Mouse (Mus musculus) myocyte (in vitro differentiated cells): Measurements from ENCODE around the gene Zfp382. TPM values are rescaled to one million over a fixed set of nuclear protein-coding genes. Genes with fewer than 3 reads are reported as not detected.
"Not testable (repeated sequence)": the region's sequence is repeated elsewhere in the genome, so short reads cannot be mapped to it uniquely, and the experiment has no call there.

Experiments
- H3K27me3 ChIP-seq: one replicate; pipeline ENCODE4 v1.6.1; 2011; ENCODE audit not compliant: control insufficient read depth, insufficient read depth, insufficient read length
- H3K36me3 ChIP-seq: one replicate; pipeline ENCODE4 v1.6.1; 2011; ENCODE audit not compliant: control insufficient read depth, insufficient read depth
- H3K4me2 ChIP-seq: one replicate; pipeline ENCODE4 v1.6.1; 2011; ENCODE audit warnings: low read depth, control low read depth
- H3K4me3 ChIP-seq: one replicate; pipeline ENCODE4 v1.5.1; 2011; ENCODE audit warnings: mild to moderate bottlenecking, control low read depth, moderate library complexity
- H3K79me2 ChIP-seq: one replicate; pipeline ENCODE4 v1.6.1; 2011; ENCODE audit not compliant: control insufficient read depth, insufficient read depth
- H3ac ChIP-seq: one replicate; pipeline ENCODE4 v1.6.1; 2011; ENCODE audit not compliant: control insufficient read depth, insufficient read length
- CEBPB ChIP-seq: IDR thresholded peaks from 2 replicates; pipeline ENCODE4 v1.6.1; 2011; ENCODE audit warnings: mild to moderate bottlenecking, moderate library complexity; ENCODE audit not compliant: poor library complexity, insufficient read depth, severe bottlenecking
- E2F4 ChIP-seq: IDR thresholded peaks from one replicate; pipeline ENCODE4 v1.6.1; 2011; ENCODE audit warnings: mild to moderate bottlenecking, control low read depth, moderate library complexity; ENCODE audit not compliant: insufficient read depth
- MAX ChIP-seq: IDR thresholded peaks from one replicate; pipeline ENCODE4 v1.6.1; 2011; ENCODE audit warnings: low read depth, mild to moderate bottlenecking, control low read depth
- MYOD1 ChIP-seq, 3 experiments: IDR thresholded peaks; one replicate each; pipeline ENCODE4 v1.6.1; 2011; ENCODE audit warnings: control low read depth in 2 of 3, low read depth in 2 of 3, mild to moderate bottlenecking in 2 of 3, moderate library complexity in 1 of 3; ENCODE audit not compliant: insufficient read length in 2 of 3, control insufficient read depth in 1 of 3
- MYOG ChIP-seq, 3 experiments: IDR thresholded peaks; one replicate each; pipeline ENCODE4 v1.6.1; 2011; ENCODE audit warnings: control low read depth in 2 of 3, low read depth in 2 of 3, mild to moderate bottlenecking in 2 of 3; ENCODE audit not compliant: insufficient read length in 2 of 3, control insufficient read depth in 1 of 3, insufficient read depth in 1 of 3
- POLR2A ChIP-seq: IDR thresholded peaks from one replicate; pipeline ENCODE4 v1.6.1; 2011; ENCODE audit warnings: low read depth, mild to moderate bottlenecking, control low read depth, moderate library complexity; ENCODE audit not compliant: insufficient read length
- POLR2AphosphoS2 ChIP-seq: IDR thresholded peaks from one replicate; pipeline ENCODE4 v1.6.1; 2011; ENCODE audit warnings: low read depth, control low read depth; ENCODE audit not compliant: insufficient read length
- REST ChIP-seq: IDR thresholded peaks from one replicate; pipeline ENCODE4 v1.6.1; 2011; ENCODE audit warnings: mild to moderate bottlenecking, control low read depth, moderate library complexity; ENCODE audit not compliant: insufficient read depth, insufficient read length
- SRF ChIP-seq: IDR thresholded peaks from one replicate; pipeline ENCODE4 v1.6.1; 2011; ENCODE audit warnings: low read depth; ENCODE audit not compliant: control insufficient read depth, insufficient read length
- TCF12 ChIP-seq: IDR thresholded peaks from one replicate; pipeline ENCODE4 v1.6.1; 2011; ENCODE audit warnings: mild to moderate bottlenecking, control low read depth; ENCODE audit not compliant: poor library complexity, insufficient read depth, severe bottlenecking
- TCF3 ChIP-seq: IDR thresholded peaks from one replicate; pipeline ENCODE4 v1.6.1; 2011; ENCODE audit warnings: low read depth, control low read depth; ENCODE audit not compliant: insufficient read length
- USF1 ChIP-seq: IDR thresholded peaks from one replicate; pipeline ENCODE4 v1.6.1; 2011; ENCODE audit warnings: low read depth, mild to moderate bottlenecking, control low read depth, moderate library complexity
- polyA plus RNA-seq: library from polyadenylated mRNA; unstranded; fragments of >200 nt; fragmentation: generic; extraction: Trizol; gene quantifications from one replicate; pipeline ENCODE4 v1.2.1, GENCODE M21; 2012; ENCODE audit warnings: missing spikeins

Zfp382 gene
- polyA plus RNA-seq, 1 experiment = 1.1 TPM

GRCm38 (mm10) chr7:30176474-30176873, 54.7 kb downstream of the Zfp382 start:
- Histone ChIP-seq H3K4me2 (no peak overlapping the region), H3K4me3 (no peak overlapping the region), H3K79me2 (no peaks in the 10 kb centered on the region), H3ac (no peak overlapping the region), H3K36me3 (peaks cover 5% of the 10 kb centered on the region), H3K27me3 (no peaks in the 10 kb centered on the region)
- no peak for TF ChIP-seq MYOD1 (IDR thresholded peaks at IDR 0.05; ENCODE audit: control insufficient read depth in 1 of 3, insufficient read length in 2 of 3, low read depth in 2 of 3)
- no peak for TF ChIP-seq POLR2A
- no peak for TF ChIP-seq USF1
- no peak for TF ChIP-seq REST
- no peak for TF ChIP-seq E2F4
- no peak for TF ChIP-seq MYOG (IDR thresholded peaks at IDR 0.05; ENCODE audit: control insufficient read depth in 1 of 3, insufficient read depth in 1 of 3, insufficient read length in 2 of 3, low read depth in 2 of 3)
- TF ChIP-seq POLR2AphosphoS2 = no peak
- no peak for TF ChIP-seq TCF12
- TF ChIP-seq CEBPB = no peak
- no peak for TF ChIP-seq MAX
- no peak for TF ChIP-seq SRF
- TF ChIP-seq TCF3 = no peak

DNA sequence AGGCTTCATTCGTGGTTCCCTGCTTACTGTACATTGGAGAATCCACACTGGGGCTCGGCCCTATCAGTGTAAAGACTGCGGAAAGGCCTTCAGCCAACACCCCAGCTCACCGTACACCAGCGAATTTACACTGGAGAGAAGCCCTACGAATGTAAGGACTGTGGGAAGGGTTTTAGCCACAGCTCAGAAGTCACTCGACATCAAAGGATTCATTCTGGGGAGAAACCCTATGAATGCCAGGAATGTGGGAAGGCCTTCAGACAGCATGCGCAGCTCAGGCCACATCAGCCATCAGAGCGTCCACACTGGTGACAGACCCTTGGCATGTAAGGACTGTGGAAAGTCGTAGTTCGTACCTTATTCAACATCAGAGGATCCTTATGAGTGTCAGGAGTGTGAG, 56.5 kb downstream of the Zfp382 start:
- no peak overlapping the region for H3K4me2 ChIP-seq
- H3K36me3 ChIP-seq = peaks cover 5% of the 10 kb centered on the region
- H3ac ChIP-seq = no peak overlapping the region
- H3K27me3 ChIP-seq = no peaks in the 10 kb centered on the region
- TF ChIP-seq SRF = no peak
- no peak for TF ChIP-seq POLR2AphosphoS2
- TF ChIP-seq CEBPB = no peak
- TF ChIP-seq E2F4 = no peak
- no peak for TF ChIP-seq MYOD1 (IDR thresholded peaks at IDR 0.05; ENCODE audit: control insufficient read depth in 1 of 3, insufficient read length in 2 of 3, low read depth in 2 of 3)
- no peak for TF ChIP-seq MAX
- TF ChIP-seq REST = no peak
- no peak for TF ChIP-seq USF1
- TF ChIP-seq TCF12 = no peak
- no peak for TF ChIP-seq MYOG (IDR thresholded peaks at IDR 0.05; ENCODE audit: control insufficient read depth in 1 of 3, insufficient read depth in 1 of 3, insufficient read length in 2 of 3, low read depth in 2 of 3)
- no peak for TF ChIP-seq TCF3
- no peak for TF ChIP-seq POLR2A
- no peaks in the 10 kb centered on the region for H3K79me2 ChIP-seq
- no peak overlapping the region for H3K4me3 ChIP-seq

- no peaks in the 10 kb centered on the region for H3K27me3 ChIP-seq
- no peak for TF ChIP-seq TCF3
- no peak for TF ChIP-seq E2F4
- TF ChIP-seq MAX = no peak
- no peak for TF ChIP-seq CEBPB
- no peak for TF ChIP-seq TCF12
- no peak for TF ChIP-seq REST
- TF ChIP-seq USF1 = no peak
- TF ChIP-seq POLR2AphosphoS2 = no peak
- no peak for TF ChIP-seq SRF
- TF ChIP-seq MYOG (IDR thresholded peaks at IDR 0.05; ENCODE audit: control insufficient read depth in 1 of 3, insufficient read depth in 1 of 3, insufficient read length in 2 of 3, low read depth in 2 of 3) = no peak
- TF ChIP-seq MYOD1 (IDR thresholded peaks at IDR 0.05; ENCODE audit: control insufficient read depth in 1 of 3, insufficient read length in 2 of 3, low read depth in 2 of 3) = no peak
- TF ChIP-seq POLR2A = no peak
- H3K4me3 ChIP-seq = no peak overlapping the region
- H3K36me3 ChIP-seq = peaks cover 10% of the 10 kb centered on the region
- no peaks in the 10 kb centered on the region for H3K79me2 ChIP-seq
- H3K4me2 ChIP-seq = no peak overlapping the region
- no peak overlapping the region for H3ac ChIP-seq
Observed at GRCm38 (mm10) chr7:30181308-30181707, 59.6 kb downstream of the Zfp382 start.

DNA sequence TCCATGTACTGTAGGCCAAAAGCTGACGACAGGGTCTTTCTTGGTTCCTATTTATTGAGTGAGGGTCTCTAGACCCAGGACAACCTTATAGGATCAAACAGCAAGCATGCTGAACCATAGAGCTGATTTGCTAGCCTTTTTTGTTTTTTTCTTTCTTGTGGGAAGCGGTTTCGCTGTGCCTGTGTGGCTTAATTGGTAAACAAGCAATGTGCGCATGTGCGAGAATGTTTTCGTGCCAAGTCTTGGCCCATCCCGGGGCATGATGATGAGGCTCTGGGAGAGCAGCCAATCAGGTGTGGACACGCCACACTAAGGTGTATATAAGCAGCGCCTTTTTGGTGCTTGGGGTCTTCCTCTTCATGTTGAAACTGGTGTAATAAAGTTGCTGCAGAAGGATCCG, 60.2 kb downstream of the Zfp382 start:
- peaks cover 13% of the 10 kb centered on the region for H3K36me3 ChIP-seq
- H3K79me2 ChIP-seq, H3K27me3 ChIP-seq, H3ac ChIP-seq, H3K4me3 ChIP-seq, H3K4me2 ChIP-seq: not testable (repeated sequence)

DNA sequence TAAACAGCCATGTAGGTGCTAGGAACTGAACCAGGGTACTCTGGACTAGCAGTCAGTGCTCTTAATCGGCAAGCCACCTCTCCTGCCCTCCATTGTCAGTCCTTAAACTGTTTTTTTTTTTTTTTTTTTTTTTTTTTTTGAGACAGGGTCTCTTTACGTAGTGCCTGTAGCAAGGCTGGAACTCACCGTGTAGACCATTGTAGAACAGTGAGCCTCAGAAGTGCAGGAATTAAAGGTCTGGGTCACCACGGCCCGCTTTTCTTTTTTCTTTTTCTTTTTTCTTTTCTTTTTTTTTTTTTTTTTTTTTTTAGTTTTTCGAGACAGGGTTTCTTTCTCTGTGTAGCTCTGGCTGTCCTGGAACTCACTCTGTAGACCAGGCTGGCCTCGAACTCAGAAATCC, 61.4 kb downstream of the Zfp382 start:
- H3K4me2 ChIP-seq, H3K4me3 ChIP-seq, H3K27me3 ChIP-seq, H3ac ChIP-seq, H3K79me2 ChIP-seq: not testable (repeated sequence)
- peaks cover 23% of the 10 kb centered on the region for H3K36me3 ChIP-seq

DNA sequence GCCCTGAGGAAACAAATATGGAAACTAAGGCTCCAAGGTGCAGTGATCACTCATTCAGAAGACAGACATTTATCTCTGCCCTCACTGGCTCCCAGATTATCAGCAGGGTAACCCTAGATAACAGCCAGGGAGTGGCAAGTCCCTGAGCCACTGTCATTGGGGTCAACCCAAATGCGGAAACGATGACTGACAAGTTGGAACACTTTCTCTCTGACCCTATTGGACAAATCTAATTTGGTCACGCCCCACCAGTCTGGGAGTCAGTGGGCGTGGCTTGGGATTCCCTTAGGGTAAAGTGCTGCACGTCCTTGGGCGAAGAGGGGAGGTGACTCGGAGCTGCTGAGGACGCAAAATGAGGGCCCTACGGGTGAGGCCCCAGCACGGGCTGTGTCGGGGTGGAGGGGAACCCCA, 62.1 kb downstream of the Zfp382 start, which contains the start of gene Cox7a1:
Cox7a1 (plus strand) TSS at position 266 of the 411 bp plus-strand sequence.
- TF ChIP-seq MYOG (IDR thresholded peaks at IDR 0.05; ENCODE audit: control insufficient read depth in 1 of 3, insufficient read depth in 1 of 3, insufficient read length in 2 of 3, low read depth in 2 of 3) = peak in 1 of 3 experiments; percentile 23
- no peak for TF ChIP-seq MYOD1 (IDR thresholded peaks at IDR 0.05; ENCODE audit: control insufficient read depth in 1 of 3, insufficient read length in 2 of 3, low read depth in 2 of 3)
- peak; percentile 64 for TF ChIP-seq POLR2A
- TF ChIP-seq POLR2AphosphoS2 = peak; percentile 85
- Histone ChIP-seq H3K27me3 (no peaks in the 10 kb centered on the region), H3K4me3 (no peak within 1 kb of the TSS), H3K4me2 (peak within 1 kb of the TSS; percentile 66), H3K79me2 (no peaks in the 10 kb centered on the region), H3K36me3 (peaks cover 25% of the 10 kb centered on the region), H3ac (no peak within 1 kb of the TSS)

Other genes starting within 250 kb of the Zfp382 start
- 3.9 TPM for gene Zfp27, start 215.4 kb upstream of the Zfp382 start, polyA plus RNA-seq
- 2.4 TPM for gene Zfp383, start 213.7 kb upstream of the Zfp382 start, polyA plus RNA-seq
- gene Zfp74, start 167.9 kb upstream of the Zfp382 start, polyA plus RNA-seq = 1.5 TPM
- 27.4 TPM for gene Zfp568, start 138.0 kb upstream of the Zfp382 start, polyA plus RNA-seq
- 0.97 TPM for gene Zfp14, start 70.6 kb upstream of the Zfp382 start, polyA plus RNA-seq
- 2.8 TPM for gene Zfp82, start 49.0 kb upstream of the Zfp382 start, polyA plus RNA-seq
- 0.32 TPM for gene Gm26920, start 31.5 kb upstream of the Zfp382 start, polyA plus RNA-seq
- gene Zfp566, start 31.4 kb upstream of the Zfp382 start, polyA plus RNA-seq = 4.3 TPM
- 11.3 TPM for gene Zfp260, start 27.2 kb upstream of the Zfp382 start, polyA plus RNA-seq
- gene Zfp146, start 47.8 kb downstream of the Zfp382 start, polyA plus RNA-seq = 13.2 TPM
- gene Cox7a1, start 62.2 kb downstream of the Zfp382 start, polyA plus RNA-seq = 112 TPM
- gene Capns1, start 76.9 kb downstream of the Zfp382 start, polyA plus RNA-seq = 622 TPM
- 174 TPM for gene Polr2i, start 110.0 kb downstream of the Zfp382 start, polyA plus RNA-seq
- 147 TPM for gene Tbcb, start 110.3 kb downstream of the Zfp382 start, polyA plus RNA-seq
- gene Ovol3, start 113.8 kb downstream of the Zfp382 start, polyA plus RNA-seq = not detected
- gene Thap8, start 158.2 kb downstream of the Zfp382 start, polyA plus RNA-seq = 0.02 TPM
- gene Wdr62, start 158.5 kb downstream of the Zfp382 start, polyA plus RNA-seq = 5.0 TPM
- 19.4 TPM for gene Clip3, start 169.8 kb downstream of the Zfp382 start, polyA plus RNA-seq
- 33.9 TPM for gene Alkbh6, start 186.8 kb downstream of the Zfp382 start, polyA plus RNA-seq
- 1.2 TPM for gene Syne4, start 192.9 kb downstream of the Zfp382 start, polyA plus RNA-seq
- 4.0 TPM for gene E130208F15Rik, start 199.8 kb downstream of the Zfp382 start, polyA plus RNA-seq
- 13.6 TPM for gene Sdhaf1, start 202.0 kb downstream of the Zfp382 start, polyA plus RNA-seq
- 0.66 TPM for gene Lrfn3, start 240.8 kb downstream of the Zfp382 start, polyA plus RNA-seq